Mouse (Mus musculus) heart, postnatal 0 days (tissue): ENCODE data around the gene Gm3839.

Source experiments
- CTCF ChIP-seq: IDR thresholded peaks from 2 replicates; pipeline ENCODE4 v1.5.1; 2016; ENCODE audit warnings: antibody characterized with exemption, control low read depth, low read depth
- EP300 ChIP-seq: IDR thresholded peaks from 2 replicates; pipeline ENCODE4 v1.6.1; 2016; ENCODE audit warnings: antibody characterized with exemption, low read depth

GRCm38 (mm10) chr14:11232086-11232485 is 124.4 kb downstream of the Gm3839 start:
- TF ChIP-seq CTCF (no peak), EP300 (no peak)
